Mouse (Mus musculus) liver (tissue): ENCODE measurements at regions not wholly inside any gene's neighbourhood (a gene's known extent, or its start where the extent isn't known, plus 50 kb on each side); places are given as distances from the start of the nearest gene placed in this dataset.

Experiments used
- DNase-seq: peaks from one replicate; pipeline ENCODE4 v3.0.0-alpha.2; 2020; ENCODE audit warnings: mixed read lengths

DNA sequence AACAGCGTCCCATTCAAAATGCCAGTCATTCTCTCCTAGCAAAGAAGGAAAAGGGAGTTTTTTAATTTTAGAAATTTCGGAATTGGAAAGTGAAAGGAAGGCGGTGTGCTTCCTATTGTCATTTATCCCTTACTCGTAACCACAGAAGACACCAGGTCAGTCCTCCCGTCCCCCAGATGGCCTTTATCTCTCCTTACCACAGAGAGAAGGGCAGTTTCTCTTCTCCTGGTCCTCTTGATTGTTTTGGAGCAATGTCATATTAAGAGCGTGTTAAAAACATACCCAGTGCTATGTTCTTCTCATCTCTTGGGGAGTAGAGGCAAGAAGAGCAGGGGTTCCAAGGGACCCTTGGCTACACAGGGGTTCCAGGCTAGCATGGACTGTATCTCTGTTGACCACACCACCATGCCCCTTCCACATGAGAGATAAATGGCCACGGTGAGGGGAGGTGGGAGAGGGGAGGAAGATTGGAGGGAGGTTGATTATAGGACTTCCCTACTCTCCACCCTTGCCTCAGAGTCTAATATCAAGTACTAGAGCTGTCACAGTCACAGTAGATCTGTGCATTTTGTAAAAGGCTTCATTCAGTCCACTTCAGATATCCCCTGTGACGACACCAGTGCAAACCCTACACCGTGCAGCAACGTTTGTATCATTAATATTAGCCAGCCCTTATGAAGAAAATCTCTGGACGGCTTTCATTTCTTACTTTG lies 139.5 kb upstream of the Pkn2 start:
- no peak for DNase-seq

DNA sequence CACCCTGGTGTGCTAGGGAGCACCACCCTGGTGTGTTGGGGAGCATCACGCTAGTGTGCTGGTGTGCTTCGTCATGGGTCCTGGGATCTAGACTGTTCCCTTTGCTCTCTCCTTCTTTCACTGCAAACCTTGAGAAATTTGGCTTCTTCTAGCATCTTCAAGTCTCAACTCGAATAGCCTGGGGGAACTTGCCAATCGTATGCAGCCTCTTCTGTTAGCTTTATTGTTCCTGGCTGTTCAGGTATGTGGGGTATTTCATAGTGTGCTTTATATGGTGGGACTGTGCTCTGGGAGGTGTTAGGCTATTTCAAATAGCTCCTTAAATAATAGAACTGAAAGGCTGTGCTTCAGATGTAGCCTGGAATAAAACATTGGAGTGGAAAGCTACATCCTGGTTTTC lies 135.7 kb upstream of the Pkn2 start:
- no peak for DNase-seq

DNA sequence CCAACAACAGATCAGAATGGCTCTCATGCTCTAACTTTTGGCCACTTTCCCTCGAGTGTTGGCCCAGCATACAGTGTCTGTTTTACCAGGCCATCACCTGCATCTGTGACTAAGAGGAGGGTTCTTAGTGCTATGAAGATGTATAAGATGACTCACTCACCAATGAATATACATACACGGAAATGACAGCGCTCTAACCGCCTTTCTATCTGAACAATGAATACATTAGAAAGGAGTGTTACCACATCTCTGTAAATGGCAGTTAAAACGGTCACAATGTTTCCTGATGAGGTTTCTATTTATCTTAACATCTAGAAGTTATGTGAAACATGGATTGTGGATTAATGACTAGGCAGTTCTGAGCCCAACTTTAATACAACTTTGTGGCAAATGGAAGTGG lies 135.0 kb upstream of the Pkn2 start:
- no peak for DNase-seq

DNA sequence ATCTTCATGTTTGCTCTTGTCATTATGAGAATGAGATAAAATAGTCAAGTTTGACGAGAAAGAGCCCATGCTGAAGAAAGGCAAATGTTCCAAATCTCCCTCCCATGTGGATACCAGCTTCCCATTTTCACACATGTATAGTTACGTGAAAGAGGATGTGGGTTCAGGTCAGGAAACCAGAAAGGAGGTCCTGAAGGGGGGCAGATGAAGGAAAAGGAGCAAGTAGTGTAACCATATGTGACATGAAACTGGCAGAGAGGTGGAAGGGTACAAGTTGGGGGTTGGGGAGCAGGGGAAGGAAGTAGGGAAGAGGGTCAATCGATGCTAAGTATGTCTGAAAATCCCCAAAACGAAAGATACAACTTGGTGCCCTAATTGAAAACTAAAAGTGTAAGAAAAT lies 132.6 kb upstream of the Pkn2 start:
- DNase-seq = no peak

DNA sequence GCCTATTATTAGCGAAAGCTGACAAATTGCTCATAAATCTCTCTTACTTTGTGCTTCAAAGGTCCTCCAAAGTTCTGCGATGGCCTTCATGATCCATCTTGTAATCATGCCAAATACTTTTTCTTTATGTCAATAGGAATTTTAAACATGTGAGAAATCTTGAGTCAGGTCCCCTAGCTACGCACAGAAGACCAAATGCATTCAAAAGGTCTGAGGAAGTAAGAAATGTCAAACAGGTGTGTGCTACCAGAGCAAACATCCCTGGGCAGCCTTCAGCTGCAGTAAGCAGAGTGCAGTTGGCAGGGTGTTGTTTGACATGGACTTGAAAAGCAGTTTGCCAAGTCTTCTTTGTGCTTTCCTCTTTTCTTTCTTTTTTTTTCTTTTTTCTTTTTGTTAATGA lies 125.2 kb upstream of the Pkn2 start:
- DNase-seq = no peak

DNA sequence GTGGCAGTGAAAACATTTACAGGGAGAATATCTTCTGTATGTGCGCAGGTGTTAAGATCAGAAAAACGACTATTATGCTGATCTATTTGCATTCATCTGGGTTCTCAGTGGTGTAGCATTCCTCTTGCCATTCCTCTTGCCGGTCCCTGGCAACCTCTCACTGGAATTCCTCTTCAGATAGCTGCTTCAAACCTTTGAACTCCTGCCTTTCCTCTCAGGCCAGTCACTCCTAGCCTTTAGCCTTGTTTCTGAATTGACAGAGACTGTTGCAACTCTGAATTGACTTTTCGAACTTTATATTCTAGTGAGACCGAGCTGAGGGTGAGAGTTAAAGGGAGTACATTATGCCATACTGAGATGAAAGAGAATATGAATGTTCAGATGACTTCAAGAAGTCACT lies 120.1 kb upstream of the Pkn2 start:
- no peak for DNase-seq

DNA sequence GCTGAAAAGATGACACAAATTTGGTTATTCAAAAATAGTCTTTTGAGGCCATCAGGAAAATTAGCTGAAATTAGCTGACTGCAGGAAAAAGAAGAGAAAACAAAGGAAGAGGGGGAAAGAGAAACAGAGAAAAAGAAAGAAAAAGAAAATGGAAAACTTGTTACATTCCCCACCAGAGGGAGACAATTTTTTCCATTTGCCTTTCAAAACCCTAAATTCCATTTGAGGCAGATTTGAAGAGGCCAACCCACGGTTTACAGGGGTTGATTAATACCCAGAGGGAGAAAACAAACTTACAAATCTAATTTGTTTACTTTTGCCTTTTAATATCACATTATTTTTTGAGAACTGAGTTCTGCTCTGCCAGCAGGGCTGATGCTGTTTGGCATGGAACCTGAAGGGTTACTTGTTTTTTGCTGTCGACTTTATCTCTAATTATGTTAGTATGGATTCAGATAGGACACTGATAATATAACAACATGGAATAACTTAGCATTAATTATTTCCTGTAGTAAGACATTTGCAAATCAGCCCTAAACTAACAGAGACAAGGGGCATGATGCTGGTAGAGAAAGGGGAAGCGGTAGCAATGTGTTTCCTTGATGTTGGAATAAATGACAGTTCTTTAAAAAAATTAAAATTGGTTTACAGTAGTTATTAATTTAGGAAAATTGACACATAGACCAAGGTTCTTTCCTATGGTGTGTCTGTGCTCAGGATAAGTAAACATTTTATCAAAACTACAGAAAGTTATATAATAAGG lies 114.4 kb upstream of the Pkn2 start:
- no peak for DNase-seq

DNA sequence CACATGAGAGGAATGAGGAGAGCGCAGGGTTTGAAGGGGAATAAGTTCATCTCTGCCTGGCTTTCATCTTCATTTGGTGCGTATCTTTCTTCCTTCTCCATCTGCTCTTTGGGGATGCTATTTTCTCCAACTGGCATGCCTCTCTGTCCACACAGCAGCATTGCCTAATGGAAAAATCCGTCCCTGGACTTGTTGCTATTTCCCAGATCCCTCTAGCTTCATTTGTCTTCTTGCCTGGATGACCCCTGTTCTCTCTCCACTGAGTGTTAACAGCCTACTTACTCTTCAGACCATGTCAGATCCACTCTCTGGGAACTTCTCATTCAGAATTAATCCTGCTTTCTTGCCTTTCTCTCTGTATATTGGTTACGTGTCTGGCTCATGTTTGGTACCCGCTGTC lies 102.7 kb upstream of the Pkn2 start:
- DNase-seq = no peak

DNA sequence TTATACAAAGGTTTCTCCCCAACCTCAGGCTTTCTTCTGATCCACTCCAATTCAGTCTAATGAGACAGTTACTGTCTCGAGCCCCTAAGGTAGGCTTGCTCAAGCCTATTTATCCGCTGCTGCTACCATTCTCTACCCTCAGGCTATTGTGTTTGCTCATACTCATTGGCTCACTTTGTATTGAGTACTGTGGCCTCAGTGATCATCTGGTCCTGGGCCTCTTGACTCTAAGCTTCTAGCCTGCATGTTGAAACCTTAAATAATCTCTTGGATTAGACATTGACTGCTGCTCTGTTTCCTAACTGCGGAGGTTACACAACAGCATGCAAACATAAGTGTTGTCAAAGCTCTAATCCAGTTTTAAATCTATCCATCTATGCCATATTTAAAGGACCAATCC lies 99.4 kb upstream of the Pkn2 start:
- no peak for DNase-seq

DNA sequence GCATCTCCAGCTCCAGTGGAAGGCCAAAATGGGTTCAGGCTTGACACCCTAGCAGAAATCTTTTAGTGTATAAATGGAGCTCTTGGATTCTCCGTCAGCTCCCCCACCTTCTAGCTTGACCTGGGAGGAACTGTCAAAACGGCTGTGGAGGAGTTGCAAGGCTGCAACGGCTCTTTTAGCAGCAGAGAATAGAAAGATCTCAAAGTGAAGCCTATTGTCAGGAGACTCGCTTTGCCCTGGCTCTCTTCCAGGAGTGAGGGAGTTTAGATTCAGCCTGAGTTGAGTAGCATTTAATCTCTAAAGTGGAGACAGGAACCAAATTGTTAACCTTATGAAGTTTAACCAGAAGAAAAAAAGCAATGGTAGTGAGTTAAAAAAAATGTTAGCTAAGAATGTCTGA lies 97.4 kb upstream of the Pkn2 start:
- peak; percentile 6 for DNase-seq

DNA sequence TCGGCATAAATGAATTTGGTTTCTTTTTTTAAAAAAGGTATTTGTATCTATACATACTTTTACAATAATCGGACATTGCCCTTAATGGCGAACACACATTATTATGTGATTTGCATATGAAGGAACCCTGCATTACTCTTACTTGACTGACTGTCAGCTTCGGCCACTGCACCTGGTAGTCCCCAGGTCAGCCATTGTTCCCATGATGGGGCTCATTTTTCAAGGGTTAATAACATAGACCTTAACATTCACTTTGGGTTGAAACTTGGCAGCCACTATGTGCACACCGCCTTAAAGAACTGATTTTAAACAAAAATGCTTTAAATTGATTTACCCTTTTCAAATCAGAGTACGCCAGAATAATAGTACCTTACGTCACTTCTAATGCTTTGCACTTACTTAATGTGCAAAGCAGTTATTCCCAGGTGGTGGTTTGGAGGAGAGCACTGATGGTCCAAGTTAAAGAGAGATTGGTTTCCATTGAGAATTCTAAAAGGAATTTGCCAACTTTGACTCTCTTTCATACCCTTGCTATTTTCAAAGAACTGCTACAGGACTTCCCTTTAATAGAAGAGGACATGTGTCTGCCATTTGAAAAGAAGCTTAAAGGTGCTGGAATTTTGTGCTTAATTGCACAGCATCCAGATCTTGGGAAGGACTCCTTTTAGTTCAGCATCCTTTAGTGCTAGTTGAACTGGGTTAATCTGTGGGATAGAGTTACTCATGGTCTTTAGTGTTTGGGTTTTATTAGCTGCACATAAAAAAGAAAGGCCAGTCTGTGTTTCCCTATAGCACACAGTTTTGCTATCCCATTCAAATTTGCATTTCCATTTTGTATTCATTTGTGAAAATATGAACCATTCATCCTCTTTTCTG lies 95.0 kb upstream of the Pkn2 start:
- DNase-seq = no peak

DNA sequence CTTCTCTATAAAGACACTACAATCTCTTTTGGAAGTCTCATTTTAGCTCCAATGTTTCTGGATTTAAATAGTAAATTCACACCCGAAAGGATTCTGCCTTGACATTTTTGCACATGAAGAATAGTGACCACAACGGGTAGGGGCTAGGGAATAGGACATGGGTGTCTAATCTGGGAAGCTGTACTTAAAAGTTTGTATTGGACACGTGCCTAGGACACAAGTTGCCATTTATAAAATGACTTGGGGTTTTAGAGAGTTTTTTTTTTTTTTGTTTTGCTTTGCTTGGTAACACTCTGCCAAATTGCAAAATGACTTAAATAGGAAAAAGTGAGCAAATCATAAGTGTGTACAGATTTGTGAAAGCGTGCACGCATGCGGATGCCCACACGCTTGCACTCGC lies 93.8 kb upstream of the Pkn2 start:
- no peak for DNase-seq

DNA sequence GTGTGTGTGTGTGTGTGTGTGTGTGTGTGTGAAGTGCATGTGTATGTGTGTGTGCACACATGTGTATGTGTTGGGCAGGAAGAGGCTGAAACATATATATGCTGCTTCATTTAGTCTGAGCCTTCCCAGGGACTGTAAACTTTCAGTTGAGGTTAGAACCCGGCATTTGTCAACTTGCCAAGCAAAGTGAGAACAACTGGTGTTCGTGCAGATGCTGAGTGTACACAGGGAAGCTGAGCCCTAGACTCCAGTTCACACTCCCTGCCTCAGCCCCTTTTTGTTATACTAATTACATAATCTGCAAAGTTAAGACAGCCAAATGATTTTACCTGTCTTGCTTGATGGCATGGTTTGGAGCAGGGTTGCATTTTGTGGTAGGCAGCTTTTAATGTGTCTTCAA lies 87.7 kb upstream of the Pkn2 start:
- no peak for DNase-seq

DNA sequence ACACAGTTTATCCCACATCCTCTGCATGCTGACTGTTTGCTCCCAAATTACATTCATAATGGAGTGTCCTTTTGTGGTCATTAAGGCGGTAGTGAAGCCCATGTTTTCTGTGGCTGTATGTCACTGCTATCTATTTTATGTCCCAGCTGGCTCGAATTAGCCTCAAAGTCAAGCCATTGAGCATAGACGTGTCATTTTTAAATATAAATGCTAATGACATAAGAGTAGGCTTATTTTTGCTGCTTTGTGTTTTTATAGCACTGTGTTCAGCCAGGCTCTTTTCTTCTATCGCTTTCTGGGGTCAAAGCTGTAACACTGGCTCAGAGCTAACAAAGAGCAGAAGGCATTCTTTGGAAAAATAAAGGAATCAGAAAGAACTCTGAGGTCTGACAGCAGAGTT lies 83.8 kb upstream of the Pkn2 start:
- DNase-seq = no peak

DNA sequence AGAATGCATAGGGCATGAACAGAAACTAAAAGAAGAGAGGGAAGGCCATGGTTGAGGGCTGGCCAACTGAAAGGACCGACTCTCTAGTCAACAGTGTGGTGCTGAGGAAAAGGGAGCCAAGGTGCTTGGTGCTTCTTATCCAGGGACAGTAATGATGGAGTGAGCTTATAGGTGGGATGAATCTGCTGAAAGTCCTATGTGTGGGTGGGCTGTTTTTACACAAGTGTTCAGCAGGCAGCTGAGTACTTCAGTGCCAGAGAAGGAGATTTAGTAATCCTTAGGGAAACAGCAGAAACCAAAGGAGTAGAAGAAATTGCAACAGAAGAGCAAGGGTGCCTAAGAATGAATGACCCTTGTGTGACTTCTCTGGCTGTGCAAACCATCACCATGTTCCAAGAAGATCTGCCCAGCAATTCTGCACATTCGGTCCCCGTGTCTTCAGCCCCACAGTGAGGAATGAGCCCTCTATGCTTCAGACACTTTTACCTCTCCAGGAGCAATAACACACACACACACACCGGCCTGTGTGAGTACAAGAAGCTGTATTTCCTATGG lies 82.1 kb upstream of the Pkn2 start:
- no peak for DNase-seq

DNA sequence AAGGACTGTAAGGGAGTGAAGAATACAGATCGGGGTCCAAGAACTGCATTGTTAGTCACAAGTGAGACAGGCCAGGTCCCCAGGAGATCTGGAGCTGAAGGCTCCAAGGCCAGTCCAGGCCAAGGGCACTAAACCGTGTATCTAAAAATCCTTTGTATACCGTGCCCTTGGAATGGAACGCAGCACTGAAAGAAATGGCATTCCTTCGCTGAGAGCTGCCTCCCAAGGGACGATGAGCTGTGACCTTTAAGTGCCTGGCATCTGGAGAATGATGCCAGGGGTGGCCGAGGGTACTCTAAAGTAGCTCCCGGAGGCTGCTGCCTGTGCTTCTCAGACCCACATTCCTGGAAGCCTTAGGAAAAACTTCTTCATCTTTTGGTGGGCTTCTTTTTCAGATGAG lies 76.0 kb upstream of the Pkn2 start:
- no peak for DNase-seq

DNA sequence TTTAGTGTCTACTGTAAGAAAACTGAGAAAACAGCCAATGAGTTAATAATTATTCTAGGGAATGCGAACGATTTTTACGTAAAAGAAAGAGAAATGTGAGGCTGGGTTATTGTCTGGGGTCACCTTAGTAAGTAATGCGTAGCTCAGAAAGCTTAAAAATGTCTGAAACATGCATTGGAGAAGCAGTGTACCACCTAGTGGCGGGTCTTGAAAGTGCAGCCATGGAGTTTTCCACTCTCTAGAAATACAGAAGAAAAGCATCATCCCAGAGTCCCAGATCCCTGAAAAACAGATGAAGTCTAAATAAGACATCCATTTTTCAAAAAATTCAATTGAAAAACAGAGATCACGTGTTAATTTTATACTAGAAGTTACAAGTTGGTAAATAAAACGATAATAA lies 67.0 kb upstream of the Pkn2 start:
- DNase-seq = peak; percentile 65

DNA sequence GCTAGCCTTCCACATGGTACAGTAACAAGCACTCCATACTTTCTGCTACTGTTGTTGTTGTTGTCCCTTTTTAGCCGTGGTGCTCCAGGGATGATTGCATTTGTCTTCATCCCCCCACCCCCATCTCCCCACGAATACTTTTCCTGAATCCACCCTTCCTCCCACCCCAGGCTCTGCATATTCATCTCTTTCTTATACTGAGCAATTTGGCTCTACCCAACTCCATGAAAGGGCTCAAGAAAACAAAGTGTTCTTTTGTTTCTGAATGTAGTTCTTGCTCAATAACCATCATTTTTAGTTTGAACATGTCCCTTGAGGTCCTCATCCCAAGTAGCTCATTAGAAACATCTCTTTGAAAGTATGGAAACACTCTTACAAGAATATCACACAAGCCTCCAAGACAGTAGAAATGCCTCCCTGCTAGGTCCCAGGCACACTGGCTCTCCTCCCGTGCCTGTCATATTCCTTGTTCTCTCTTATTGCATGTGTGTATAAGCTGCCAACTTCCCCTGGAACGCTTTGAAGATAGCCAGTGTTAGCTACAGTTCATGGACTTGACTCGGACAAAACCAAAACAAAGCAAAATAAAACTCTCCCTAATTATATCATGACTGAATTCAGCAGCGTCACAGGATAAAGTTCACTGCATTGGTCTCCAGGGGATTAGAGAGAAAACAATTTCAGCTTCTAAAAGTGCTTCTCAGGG lies 59.7 kb upstream of the Pkn2 start:
- no peak for DNase-seq

DNA sequence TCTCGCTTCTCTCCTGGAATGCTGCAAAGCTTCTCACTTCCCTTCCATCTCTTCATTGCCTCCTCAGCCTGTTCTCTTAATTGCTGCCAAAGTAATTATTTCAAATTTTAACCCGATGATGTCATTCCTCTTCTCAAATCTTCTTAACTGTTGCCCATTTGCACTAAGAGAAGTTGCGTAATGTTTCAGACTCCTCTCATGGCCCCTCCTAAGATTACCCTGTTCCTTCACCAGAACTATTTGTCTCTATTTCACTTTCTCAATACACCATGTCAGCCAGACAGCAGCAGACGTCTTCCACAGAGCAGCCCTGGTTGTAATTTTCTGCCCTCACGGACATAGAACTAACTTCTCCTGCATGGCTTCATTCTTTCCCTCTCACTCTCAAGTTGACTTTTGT lies 59.1 kb upstream of the Pkn2 start:
- no peak for DNase-seq

DNA sequence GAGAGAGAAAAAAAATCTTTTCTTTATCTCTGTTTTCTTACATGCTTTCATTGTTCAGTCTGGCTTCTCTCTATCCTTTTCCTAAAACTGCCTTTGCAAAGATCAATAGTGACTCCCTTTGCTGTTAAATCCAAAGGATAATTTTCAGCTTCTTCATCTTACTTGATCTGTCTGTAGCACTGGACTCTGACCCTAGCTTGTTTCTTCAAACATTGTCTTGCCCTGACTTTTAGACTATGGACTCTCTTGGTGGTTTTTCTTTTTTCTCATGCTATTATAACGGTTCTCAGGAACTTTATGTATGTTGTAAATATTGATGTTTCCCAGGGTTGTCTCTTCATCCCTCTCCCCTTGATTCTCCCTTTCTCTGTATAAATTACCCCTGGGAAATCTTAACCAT lies 58.0 kb upstream of the Pkn2 start:
- no peak for DNase-seq

DNA sequence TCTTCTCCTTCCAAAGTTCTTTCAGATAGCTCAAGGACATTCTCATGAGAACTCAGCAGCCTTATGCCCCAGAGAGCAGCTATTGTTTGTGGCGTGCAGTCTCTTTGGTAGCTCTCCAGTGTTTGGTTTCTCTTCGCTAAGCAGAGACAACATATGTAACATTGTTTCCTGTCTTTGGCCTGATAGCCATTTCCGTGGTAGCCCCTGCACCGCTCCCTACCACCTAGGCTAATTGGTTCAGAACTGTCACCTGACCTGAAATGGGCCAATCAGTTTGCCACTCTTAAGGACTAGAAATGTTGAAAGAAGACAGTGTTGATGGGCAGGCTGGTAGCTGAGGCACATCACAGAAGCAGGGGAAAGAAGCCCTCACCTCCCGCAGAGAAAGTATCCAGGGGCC lies 54.1 kb upstream of the Pkn2 start:
- DNase-seq = no peak

DNA sequence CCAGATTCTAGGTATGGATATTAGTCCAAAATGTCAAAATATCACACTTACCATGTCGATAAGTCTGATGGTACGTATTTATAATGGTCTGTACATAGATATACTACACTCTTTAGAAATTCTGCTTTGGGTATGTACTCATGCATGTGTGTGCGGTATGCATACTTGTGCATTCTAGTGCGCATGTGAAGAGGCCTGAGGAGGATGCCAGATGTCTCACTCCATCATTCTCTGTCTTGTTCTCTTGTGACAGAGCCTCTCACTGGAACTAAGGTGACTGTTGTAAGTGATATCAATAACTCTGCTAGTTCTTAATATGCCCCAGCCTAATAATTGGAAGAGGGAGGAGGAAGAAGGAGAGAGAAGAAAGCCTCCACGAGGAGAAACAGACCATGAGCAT lies 52.5 kb upstream of the Pkn2 start:
- DNase-seq = no peak

DNA sequence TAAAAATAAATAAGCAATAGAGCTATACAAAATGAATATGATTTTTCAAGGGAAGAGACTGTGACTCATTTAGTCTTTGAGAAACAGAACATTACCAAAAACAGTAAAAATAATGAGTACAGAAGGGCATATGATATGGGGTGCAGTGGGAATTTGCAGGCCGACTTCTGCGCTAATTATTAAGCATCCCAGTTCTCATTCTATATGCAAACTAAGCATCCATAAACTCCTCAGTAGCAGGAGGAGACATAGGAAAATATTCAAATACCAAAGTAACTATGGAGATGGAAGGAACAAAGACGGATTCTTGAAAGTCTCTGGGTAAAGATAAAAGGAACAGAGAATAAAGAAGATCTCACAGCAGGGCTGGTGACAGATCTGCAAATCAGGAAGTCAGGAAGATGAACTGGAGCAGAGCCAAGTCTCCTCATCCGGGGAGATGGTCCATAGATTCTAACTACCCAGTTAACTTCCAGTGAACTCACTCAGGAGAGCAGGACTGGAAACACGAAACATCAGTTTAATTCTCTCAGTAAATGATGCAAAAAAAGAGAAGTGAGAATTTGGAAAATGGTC lies 52.0 kb upstream of the Pkn2 start:
- no peak for DNase-seq
